Mouse (Mus musculus) ES-Bruce4 (cell line): ENCODE results near the gene Manbal. TPM values are rescaled to one million over a fixed set of nuclear protein-coding genes. Genes with fewer than 3 reads are reported as not detected.

Source experiments
- H3K27ac ChIP-seq: 2 replicates; pipeline ENCODE4 v1.5.1; 2012; ENCODE audit warnings: low read length, inconsistent platforms; ENCODE audit not compliant: insufficient read depth
- H3K27me3 ChIP-seq: 2 replicates; pipeline ENCODE4 v1.6.1; 2012; ENCODE audit warnings: mild to moderate bottlenecking, low read length, inconsistent platforms; ENCODE audit not compliant: control insufficient read depth, poor library complexity, insufficient read depth, severe bottlenecking
- H3K36me3 ChIP-seq: 2 replicates; pipeline ENCODE4 v1.6.1; 2012; ENCODE audit warnings: inconsistent platforms, mild to moderate bottlenecking, low read length, moderate library complexity; ENCODE audit not compliant: control insufficient read depth, poor library complexity, insufficient read depth, severe bottlenecking
- H3K4me1 ChIP-seq: one replicate; pipeline ENCODE4 v1.8.1; 2011; ENCODE audit warnings: low read length; ENCODE audit not compliant: control insufficient read depth, insufficient read depth
- H3K4me3 ChIP-seq: 2 replicates; pipeline ENCODE4 v1.5.1; 2011; ENCODE audit warnings: low read depth, mild to moderate bottlenecking, low read length
- H3K9ac ChIP-seq: 2 replicates; pipeline ENCODE4 v1.6.1; 2012; ENCODE audit warnings: low read depth, mild to moderate bottlenecking, inconsistent platforms; ENCODE audit not compliant: poor library complexity, severe bottlenecking
- H3K9me3 ChIP-seq: replicated peaks from 2 replicates; pipeline ENCODE4 v1.6.1; 2012; ENCODE audit warnings: mild to moderate bottlenecking, low read length, inconsistent platforms; ENCODE audit not compliant: control insufficient read depth, poor library complexity, insufficient read depth, severe bottlenecking
- CTCF ChIP-seq: IDR thresholded peaks from one replicate; pipeline ENCODE4 v1.8.1; 2011; ENCODE audit warnings: low read depth, low read length
- EP300 ChIP-seq: IDR thresholded peaks from 2 replicates; pipeline ENCODE4 v1.6.1; 2011; ENCODE audit warnings: low read depth, low read length; ENCODE audit not compliant: insufficient read depth
- POLR2A ChIP-seq: IDR thresholded peaks from one replicate; pipeline ENCODE4 v1.8.1; 2011; ENCODE audit warnings: low read length; ENCODE audit not compliant: insufficient read depth
- polyA plus RNA-seq: library from polyadenylated mRNA; stranded (reverse); fragments of >200 nt; gene quantifications from 2 replicates; pipeline ENCODE4 v1.2.4, GENCODE M21; 2011; ENCODE audit warnings: low read depth; ENCODE audit not compliant: missing spikeins, insufficient read depth, insufficient read length

Manbal gene
- polyA plus RNA-seq, 1 experiment: 37.8 TPM

- H3K27me3 ChIP-seq: no peaks in the 10 kb centered on the region
- no peaks in the 10 kb centered on the region for H3K9me3 ChIP-seq
- peak overlapping the region; percentile 89 for H3K9ac ChIP-seq
- no peaks in the 10 kb centered on the region for H3K36me3 ChIP-seq
- TF ChIP-seq CTCF: no peak
- peak overlapping the region; percentile 37 for H3K27ac ChIP-seq
- H3K4me1 ChIP-seq: peaks cover 18% of the 10 kb centered on the region
- H3K4me3 ChIP-seq: peak overlapping the region; percentile 73
Measured at GRCm38 (mm10) chr2:157424126-157424903, 56.9 kb downstream of the Manbal start.

GRCm38 (mm10) chr2:157424904-157425642 lies 57.7 kb downstream of the Manbal start:
- no peak for TF ChIP-seq EP300
- Histone ChIP-seq H3K4me3 (peak overlapping the region; percentile 73), H3K9me3 (no peaks in the 10 kb centered on the region), H3K9ac (peak overlapping the region; percentile 89), H3K36me3 (no peaks in the 10 kb centered on the region), H3K27me3 (no peaks in the 10 kb centered on the region), H3K4me1 (peaks cover 18% of the 10 kb centered on the region), H3K27ac (peak overlapping the region; percentile 37)

GRCm38 (mm10) chr2:157425643-157425988 lies 58.2 kb downstream of the Manbal start:
- Histone ChIP-seq H3K36me3 (no peaks in the 10 kb centered on the region), H3K9me3 (no peaks in the 10 kb centered on the region), H3K9ac (no peak overlapping the region), H3K27ac (peak overlapping the region; percentile 21), H3K4me1 (peaks cover 18% of the 10 kb centered on the region), H3K4me3 (peak overlapping the region; percentile 13), H3K27me3 (no peaks in the 10 kb centered on the region)
- TF ChIP-seq CTCF: no peak
- no peak for TF ChIP-seq POLR2A
- TF ChIP-seq EP300: no peak

- no peak overlapping the region for H3K4me3 ChIP-seq
- peaks cover 21% of the 10 kb centered on the region for H3K4me1 ChIP-seq
- peak overlapping the region; percentile 45; the same call in 1 of the 2 replicates for H3K27ac ChIP-seq
Measured at GRCm38 (mm10) chr2:157426171-157426570, 58.8 kb downstream of the Manbal start.

GRCm38 (mm10) chr2:157427164-157427563 lies 59.8 kb downstream of the Manbal start:
- no peak overlapping the region for H3K27ac ChIP-seq

More at GRCm38 (mm10) chr2:157426171-157426570, 58.8 kb downstream of the Manbal start:
- Histone ChIP-seq H3K27me3 (no peaks in the 10 kb centered on the region), H3K9me3 (no peaks in the 10 kb centered on the region), H3K36me3 (no peaks in the 10 kb centered on the region), H3K9ac (no peak overlapping the region)
- TF ChIP-seq EP300 (0 out of 2 replicates have a peak, but pooled peaks have one; percentile 10), POLR2A (no peak), CTCF (no peak)

More at GRCm38 (mm10) chr2:157427164-157427563, 59.8 kb downstream of the Manbal start:
- TF ChIP-seq EP300 (no peak), POLR2A (no peak)
- no peaks in the 10 kb centered on the region for H3K36me3 ChIP-seq
- H3K4me1 ChIP-seq: peaks cover 24% of the 10 kb centered on the region
- H3K4me3 ChIP-seq: no peak overlapping the region
- H3K9ac ChIP-seq: no peak overlapping the region
- no peaks in the 10 kb centered on the region for H3K27me3 ChIP-seq
- no peaks in the 10 kb centered on the region for H3K9me3 ChIP-seq
